Mouse (Mus musculus) left cerebral cortex, postnatal 4 days (tissue): ENCODE data around the gene Mov10. TPM values are rescaled to one million over a fixed set of nuclear protein-coding genes. Genes with fewer than 3 reads are reported as not detected.

Experiments
- DNase-seq: peaks from one replicate; pipeline ENCODE4 v3.0.0-alpha.2; 2022
- intact Hi-C: fragments of 180-260 bp; cut with DNase I; formaldehyde crosslinking; loops from one replicate; pipeline ENCODE4 v1.15.1; 2025
- total RNA-seq, 2 experiments: library from RNA; stranded (reverse); gene quantifications; 2 replicates each; pipeline ENCODE4 v1.2.3; 2021

The Mov10 gene
- total RNA-seq, 2 experiments from 2014 or later, result 9.2 to 11.0 TPM

DNA sequence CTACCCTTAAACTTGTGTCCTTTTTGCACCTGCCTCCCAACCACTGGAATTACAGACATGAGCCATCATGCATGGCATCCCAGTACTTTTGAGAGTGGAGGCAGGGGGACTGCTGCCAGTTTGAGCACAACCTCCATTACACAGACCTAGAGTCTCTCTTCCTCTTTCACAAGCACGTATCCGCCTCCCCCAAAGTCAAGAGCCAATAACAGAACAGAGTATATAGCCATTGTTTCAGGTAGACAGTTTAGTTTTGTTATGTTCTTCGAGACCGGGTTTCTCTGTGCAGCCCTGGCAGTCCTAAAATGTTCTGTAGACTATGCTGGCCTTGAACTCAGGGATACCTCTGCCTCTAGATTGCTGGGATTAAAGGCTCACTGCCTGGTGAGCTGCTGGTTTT is 6.1 kb downstream of the Mov10 start:
- no peak for DNase-seq
- intact Hi-C loops, result no loop called here

DNA sequence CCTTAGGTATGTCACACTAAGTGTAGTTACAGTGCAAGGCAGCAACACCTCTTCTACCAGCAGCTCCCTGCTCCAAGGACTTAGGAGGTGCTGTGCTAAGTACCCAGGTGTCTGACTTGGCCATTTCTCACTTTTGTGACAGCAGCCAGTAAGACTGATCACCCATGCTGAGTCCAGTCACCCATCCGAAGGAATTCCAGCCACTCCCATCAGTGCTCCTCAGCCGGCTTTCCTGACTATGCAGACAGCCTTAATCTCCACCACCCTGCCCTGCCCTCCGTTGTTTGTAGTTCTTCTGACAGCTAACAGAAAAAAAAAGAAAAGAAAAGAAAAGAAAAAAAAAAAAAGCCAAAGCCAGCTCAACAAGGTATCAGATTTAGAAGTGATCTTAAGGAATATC is 6.6 kb downstream of the Mov10 start:
- intact Hi-C loops, result no loop called here
- no peak for DNase-seq

DNA sequence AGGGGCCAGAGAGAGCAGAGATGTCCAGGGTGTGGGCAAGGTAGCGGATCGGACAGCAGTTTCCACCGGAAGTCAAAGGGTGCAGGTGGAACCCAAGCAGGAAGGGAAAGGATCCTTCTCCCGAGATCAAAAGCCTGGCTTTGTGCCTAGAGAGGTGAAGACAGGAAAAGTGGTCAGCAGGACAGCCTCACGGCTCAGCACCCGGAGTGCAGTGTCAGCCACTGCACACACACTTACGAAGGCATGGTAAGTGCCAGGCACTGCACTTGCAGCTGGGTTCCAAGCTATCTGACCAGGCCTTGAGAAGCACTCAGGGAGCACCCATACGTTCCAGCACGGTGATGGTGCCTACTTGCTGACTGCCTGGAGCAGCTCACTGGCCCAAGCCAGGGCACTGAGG is 12.8 kb downstream of the Mov10 start:
- intact Hi-C loops, result no loop called here
- DNase-seq, result no peak

DNA sequence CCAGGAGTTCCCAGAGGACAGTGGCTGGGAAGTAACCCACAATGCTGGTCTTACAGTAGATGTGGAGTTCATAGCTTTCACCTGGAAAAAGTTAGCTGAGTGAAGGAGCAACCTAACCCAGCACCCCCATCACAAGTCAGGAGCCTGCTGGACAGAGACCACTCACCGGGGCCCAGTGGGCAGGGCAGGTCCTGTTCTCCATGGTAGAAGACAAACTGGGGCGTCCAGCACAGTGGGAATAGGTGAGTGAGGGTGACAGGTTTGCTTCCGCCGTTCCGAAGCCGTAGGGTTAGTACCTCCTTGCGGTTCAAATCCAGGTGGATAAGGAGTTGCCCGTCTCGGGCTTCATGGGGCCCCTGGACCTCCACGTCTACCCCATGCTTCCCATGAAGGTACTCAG is 14.1 kb downstream of the Mov10 start:
- intact Hi-C loops, result no loop called here
- no peak for DNase-seq

DNA sequence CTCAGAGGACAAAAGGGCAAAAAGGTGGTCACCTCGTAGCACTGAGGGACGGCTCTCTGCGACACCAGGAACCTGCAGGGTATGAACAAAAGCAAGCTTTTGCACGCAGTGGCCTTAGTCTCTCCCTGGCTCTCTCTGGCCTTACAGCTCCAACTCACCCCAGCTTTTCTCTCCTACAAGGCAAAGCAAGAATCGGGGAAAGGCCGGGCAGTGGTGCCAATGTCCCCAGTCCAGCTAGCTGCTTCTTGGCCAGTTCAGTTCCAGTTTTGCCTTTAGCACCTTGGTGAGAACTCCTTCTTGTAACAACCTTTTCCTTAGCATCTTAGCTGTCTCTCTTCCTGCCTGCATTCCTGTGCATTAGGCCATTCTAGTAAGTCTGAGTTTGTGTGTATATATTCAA is 16.9 kb downstream of the Mov10 start:
- DNase-seq, result no peak
- intact Hi-C loops, result no loop called here

DNA sequence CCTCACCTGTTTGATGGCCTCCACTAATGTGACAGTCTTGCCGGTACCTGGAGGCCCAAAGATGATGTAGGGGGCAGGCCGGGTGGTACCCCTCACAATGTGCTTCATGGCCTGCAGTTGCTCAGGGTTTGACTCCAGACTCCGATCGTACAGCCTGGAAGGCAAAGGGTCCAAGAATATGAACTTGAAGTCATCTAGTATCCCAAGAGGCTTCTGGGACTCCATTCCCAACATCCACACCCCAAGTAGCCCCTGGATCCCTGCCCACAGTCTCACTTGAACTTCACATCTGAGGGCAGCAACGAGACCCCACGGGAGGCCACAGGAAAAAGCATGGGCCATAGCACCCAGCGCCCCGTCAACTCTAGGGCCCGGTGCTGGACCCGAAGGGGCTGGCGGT is 17.7 kb downstream of the Mov10 start:
- intact Hi-C loops, result no loop called here
- DNase-seq, result no peak

DNA sequence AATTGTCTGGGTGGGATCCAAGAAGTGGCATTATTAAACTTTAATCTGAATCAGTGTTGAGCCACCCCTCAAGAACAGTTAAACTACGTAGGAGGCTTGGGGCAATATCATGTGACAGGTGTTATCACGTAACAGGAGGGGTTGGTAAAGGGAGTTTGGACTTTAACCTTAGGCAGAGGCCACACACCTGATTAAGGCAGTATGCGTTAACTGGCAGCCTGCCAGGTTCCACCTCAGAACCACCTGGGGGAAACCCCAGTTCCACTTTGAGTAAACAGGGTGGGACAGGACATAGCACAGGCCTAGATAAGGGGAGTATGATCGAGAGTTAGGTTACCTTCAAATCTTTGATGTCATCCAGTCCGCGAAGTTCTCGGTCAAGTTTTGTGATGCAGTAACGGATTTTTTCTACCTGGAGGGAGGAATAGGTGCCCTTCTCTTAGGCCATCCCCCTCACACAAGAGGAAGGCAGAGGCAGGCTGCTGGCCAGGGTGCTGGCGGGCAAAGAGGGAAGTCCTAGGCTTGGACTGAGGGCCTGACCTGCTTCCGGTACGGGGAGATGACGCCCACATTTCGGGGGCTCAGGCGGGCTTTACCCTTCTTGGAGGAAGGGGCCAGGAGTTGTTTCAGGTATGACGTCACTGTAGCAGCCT is 21.8 kb downstream of the Mov10 start:
- no peak for DNase-seq
- intact Hi-C loops, result no loop called here

DNA sequence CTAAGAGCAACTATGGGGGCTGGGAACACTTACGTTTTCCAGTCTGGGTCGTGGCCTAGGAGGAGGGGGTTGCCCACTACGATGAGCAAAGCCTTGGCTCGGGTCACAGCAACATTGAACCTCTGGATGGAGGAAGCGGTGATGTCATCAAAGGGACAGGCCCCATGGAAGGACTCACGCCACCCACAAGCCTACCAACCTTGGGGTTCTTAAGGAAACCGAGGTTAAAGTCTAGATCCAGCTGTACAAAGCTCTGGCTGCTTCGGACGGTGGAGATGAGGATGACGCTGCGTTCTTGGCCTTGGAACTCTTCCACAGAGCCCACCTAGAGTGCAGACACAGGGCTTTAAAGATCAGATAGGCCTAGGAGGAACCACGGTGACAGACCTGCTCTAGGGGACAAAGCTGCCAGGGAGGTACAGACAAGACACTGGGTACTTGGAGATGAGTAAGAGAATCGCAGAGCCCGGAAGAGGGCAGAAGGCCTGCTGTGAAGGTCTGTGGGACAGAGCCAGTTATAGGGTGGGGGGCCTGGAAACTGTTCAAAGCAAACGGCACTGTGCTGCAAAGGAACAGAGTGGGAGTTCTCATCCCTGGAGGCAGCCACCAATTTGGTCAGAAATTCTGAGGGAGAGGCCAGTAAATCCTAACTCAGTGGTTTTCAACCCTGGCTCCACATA is 22.6 kb downstream of the Mov10 start:
- no peak for DNase-seq
- intact Hi-C loops, result no loop called here

DNA sequence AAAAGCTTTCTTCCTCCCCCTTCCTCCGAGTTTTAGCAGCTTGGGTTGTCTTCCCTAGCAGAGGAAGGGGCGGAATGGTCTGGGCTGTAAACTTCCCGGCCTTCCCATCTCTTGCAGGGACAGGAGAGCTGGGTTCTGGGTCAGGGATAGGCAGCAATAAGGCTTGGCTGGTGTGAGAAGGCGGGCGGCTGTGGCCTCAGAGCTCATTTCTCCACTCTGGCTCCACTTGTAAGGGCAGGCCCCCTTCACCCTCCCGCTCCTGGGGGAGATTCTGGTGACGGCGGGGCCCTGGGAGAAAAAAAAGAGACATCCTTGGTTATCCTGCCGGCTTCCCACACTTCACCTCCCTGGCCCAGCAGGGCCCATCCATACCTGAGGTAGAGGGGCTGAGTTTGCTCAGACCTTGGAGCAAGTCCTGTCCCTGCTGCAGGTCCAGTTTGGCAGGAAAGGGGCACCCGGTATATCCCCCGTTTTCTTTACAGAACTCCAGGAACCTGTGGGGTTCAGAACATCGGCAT is 23.4 kb downstream of the Mov10 start:
- intact Hi-C loops, result no loop called here
- no peak for DNase-seq

DNA sequence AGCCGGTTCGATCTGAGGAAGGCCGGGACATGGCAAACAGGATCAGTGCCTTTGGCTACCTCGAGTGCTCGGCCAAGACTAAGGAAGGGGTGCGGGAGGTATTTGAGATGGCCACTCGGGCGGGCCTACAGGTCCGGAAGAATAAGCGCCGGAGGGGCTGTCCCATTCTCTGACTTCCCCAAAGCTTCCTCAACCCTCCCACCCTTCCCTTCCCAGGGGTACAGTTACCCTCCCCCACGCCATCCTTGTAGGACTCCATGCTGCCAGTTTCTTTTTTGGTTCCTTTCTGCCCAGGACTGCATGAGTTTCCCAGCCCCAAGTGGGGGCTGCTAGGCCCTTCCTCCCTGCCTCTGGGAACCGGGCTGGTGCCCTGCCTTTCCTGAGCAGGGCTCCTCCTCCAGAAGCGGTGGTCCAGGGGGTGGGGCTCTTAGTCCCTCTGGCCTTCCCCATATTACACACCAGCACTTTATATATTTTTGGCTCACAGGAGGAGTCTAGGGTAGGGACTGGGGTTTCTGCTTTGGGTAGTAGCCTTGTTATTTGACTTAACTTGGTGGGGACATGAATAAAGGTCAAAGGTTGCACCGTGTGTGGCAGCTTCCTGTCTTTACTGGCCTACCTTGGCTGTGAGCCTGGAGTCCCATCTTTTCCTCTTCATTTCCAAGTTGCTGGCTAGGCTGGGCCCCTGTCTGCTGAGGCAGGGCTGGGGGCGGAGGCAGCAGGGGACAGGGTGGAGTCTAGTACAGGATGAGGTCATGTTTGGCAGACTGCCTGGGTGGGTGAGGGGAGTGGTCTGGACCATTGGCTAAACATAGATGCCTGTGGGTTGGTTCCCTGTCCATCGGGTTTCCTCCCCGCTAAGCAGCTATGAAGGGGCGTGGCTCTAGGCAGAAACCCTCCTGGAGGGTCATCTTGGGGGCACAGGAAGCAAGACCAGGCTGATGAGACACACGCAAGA is 24.2 kb downstream of the Mov10 start:
- intact Hi-C loops, result no loop called here
- peak; percentile 94 for DNase-seq

DNA sequence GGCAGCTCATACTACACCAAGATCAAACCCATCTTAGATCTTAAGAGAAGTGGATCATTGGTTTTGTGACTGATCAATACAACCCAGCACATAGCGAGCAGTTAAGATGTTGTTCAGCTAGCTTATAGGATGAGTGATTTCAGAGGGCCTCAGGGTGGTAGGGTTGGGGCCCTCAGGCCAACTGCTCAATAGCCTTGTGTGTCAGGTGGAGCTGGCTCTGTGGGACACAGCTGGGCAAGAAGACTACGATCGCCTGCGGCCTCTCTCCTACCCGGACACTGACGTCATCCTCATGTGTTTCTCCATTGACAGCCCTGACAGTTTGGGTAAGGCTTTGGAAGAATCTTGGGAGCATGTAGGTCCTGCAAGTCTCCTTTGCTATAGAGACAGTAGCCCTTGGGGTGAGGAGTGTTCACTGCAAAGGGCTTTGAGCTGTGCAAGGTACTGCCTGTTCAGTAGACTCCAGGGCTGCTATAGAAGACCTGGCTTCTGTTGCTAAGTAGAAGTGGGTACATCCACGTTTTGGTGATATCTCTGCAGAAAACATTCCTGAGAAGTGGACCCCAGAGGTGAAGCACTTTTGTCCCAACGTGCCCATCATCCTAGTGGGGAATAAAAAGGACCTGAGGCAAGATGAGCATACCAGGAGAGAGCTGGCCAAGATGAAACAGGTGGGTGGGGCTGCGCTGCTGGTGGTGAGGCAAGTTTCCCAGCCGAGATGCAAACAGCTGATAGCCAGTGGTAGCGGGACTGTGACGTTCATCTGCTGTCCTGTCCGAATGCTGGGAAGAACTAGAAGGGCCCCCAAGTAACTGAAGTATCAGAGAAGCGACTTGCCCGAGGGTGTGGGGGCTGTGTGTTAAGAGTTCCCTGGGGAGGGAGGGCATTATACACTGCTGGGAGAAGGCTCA is 25.7 kb downstream of the Mov10 start:
- no peak for DNase-seq
- intact Hi-C loops, result no loop called here

DNA sequence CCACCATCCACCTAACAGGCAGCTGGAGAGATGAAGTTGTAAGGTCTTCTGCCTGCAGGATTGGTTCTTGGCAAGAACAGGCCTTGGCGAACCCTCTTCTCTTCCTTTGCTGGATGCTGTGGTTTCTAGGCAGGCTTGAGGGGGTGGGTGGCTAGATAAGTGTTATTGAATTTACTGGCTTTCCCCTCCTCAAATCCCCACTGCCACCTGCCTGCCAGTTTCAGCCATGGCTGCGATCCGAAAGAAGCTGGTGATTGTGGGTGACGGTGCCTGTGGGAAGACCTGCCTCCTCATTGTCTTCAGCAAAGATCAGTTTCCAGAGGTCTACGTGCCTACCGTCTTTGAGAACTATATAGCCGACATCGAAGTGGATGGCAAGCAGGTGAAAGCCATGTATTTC is 26.7 kb downstream of the Mov10 start:
- intact Hi-C loops, result no loop called here
- DNase-seq, result no peak

DNA sequence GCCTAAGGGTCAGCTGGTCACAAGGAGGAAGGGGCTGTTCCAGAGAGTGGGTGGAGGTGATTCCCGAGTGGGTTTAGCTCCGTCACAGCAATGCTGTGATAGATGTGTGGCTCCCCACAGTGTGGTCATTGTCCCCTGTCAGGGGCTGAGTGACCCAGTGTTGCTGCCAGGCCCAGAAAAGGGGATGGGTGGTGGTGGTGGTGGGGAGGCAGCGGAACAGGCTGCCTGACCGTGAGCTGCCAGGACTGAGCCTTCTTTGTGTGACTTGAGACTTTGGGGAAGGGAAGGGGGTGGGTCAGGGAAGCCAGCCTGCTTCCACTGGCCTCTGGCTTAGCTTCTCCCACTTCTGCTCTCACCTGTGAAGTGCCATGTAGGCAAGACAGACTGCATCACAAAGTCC is 27.3 kb downstream of the Mov10 start:
- no peak for DNase-seq
- intact Hi-C loops, result no loop called here

DNA sequence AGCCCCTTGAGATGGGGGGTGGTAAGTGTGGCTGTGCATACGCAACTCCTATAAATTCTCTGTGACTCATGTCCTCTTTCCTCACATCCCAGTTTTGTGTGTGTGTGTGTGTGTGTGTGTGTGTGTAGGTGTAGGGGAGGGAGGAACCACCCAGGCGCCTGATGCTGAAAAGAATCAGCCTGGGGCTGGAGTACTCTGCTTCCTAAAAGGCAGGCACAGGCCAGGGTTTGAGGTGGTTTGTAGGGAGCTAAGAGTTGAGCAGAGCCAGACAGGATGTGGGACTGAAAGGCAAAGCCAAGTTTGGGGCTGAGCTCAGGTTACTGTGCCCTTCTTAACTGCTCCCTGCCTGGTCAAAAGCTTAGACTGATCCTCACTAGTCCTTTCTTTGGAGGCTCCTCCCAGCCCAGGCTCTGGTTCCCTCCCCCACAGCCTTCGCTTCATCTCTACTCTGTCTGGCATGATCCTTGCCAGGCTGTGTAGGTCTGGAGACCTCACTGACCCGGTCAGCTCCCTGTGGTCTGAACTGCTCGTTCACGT is 27.9 kb downstream of the Mov10 start:
- no peak for DNase-seq
- intact Hi-C loops, result no loop called here

DNA sequence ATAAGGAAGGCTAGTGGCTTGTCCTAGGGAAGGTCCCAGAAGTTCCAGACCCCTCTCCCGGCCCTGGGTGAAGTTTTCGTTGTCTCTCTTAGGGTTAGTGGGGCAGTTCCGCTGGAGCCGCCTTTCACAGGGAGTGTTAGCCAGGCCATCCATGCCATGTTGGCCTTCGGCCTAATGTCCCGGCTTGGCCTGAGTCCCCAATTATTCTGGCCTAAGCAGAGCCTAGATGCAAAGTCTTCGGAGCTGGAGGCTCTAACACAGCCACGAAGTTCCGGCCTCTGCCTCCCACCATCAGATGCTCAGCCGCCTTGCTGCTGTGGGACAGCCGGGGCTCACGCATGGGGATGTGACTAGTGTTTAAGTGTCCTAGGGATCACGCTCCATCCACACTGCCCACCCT is 28.5 kb downstream of the Mov10 start:
- peak; percentile 27 for DNase-seq
- intact Hi-C loops, result no loop called here

DNA sequence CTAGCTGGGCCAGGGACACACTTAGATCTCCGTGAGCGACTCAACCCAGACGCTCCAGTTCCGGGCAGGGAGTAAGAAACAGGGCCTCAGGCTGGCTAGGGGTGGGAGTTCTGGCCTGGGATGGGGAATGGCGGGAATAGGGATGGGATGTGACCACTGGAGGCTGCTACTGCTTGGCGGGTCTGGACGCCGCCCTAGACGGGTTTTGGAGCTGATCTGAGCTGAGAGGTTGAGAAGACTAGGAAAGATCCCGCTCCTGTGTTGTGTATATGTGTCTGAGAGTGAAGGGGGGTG is 29.1 kb downstream of the Mov10 start:
- intact Hi-C loops, result no loop called here
- DNase-seq, result no peak

DNA sequence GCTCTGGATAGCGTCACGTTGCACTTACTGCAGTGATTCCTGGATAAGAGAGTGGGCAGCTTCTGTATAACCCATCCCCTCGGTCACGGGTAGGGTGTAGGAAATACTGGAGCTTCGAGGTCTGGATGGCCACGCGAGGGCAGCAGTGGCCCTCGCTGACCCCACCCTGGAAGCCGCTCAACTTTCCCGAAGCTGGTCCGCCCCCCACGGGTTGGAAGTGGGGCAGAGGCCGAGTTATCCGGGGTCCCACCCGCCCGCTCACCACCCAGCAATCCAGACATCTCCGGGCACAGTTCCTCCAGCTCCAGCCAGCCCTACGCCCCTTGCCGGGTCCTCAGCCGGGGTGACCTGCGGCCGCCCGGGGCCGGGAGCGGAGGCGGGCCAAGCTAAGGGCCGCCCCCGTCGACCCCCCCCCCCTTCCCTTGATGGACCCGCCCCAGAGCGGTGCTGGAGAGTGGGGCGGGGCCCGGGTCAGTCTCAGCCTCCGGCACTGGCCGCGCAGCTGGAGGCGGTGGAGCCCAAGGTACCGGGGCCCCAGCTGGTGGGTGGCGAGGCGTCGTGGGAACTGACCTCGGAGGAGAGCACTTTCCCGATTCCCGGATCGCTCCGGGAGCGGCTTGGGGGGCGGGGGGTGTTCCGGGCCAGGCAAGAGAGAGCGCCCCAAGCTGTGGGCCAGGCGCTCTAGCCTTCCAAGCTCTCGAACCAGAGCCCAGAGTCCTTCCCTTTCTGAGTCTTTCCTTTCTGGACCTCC is 29.6 kb downstream of the Mov10 start:
- intact Hi-C loops, result no loop called here
- peak; percentile 82 for DNase-seq

DNA sequence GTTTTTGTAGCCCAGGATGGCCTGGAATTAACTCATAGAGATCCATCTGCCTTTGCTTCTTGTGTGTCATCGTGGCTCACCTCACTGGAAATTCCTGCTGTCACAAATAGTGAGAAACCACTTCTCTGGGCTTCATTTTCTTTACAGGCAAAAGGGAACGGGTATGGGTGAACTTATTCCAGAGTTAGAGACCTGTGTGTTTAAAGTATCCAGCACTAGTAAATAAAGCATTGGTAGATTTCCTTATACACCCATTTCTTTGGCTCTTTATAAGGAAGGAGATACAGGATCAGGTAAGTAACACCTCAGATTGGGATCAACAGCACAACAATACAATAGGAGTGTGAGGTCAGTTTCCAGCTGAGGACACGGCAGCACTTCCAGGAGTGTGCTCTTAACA is 30.3 kb downstream of the Mov10 start, which contains the start of gene Rhoc:
Gene Rhoc (plus strand): TSS at position 301 of the 400 bp plus-strand sequence.
- intact Hi-C loops, result no loop called here
- DNase-seq, result no peak

DNA sequence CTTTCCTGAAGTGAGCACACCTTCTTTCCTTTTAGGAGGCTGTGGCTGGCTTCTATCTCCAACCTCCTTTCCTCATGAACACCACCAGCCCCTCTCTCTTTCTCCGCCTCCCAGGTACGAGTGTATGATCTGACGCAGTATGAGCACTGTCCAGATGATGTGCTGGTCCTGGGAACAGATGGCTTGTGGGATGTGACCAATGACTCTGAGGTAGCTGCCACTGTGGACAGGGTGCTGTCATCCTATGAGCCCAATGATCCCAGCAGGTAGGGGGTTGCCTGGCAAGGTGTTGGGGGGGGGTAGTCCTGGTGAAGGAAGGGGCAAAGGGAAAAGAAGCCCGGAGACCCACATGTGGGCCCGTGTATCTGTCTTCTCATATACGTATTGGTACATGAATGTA is 33.1 kb downstream of the Mov10 start:
- no peak for DNase-seq
- intact Hi-C loops, result no loop called here
